In the genomic region with DNA sequence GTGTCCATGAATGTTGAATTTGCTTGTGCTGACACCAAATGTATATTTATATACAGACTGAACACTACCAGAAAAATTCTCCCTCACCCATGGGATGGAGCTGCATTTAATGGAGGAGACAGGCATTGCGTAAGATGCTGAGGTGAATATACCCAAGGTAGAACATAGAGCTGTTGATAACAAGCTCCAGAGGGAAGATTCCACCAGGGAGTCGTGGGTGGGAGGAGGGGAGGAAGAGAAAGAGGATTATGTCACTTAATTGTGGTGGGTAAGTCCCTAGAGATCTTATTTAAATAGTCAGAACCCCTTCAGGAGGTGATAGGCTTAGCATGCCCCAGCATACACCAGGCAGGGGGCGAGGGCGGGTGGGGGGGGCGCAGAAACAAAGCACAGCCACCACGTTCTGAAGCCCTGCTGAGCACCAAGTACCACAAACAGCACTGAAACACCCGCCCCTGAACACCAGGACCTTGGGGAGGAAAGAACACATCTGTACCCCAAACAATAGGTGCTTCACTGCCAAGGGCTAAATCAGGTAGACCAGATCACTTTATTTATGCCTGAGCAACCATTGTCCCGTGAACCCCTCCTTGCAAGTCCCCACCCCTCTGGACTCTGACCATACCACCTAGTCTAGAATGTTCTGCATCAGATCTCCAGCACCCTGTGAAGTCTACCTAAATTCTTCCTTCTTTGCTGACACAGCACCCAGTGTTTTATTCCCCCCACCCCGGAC, we compare ENCODE assay signal across 30 mouse cellular contexts. TPM values are rescaled to one million over a fixed set of nuclear protein-coding genes. Genes with fewer than 3 reads are reported as not detected.
DNase-seq lines count a peak whose midpoint lies in the region; ATAC-seq and TF ChIP-seq lines count a peak whose summit lies in the region.
"Had no signal": no experiment of that assay in that cellular context is flagged by ENCODE, and none has a peak within 500 bp of the region (broad histone marks: within the 10 kb centered on the region; RNA-seq: fewer than 3 reads in every experiment).

No protein-coding gene starts in this region.

- H3K27ac ChIP-seq in gastrocnemius, adult 2 months: peak overlapping the region; percentile 77
- H3K27ac ChIP-seq in heart, embryonic 13.5 days (replicated peaks): 0 out of 2 replicates have a peak overlapping the region, but pooled peaks have one; percentile 39
- H3K27ac ChIP-seq in bone marrow macrophage, adult 2 months (ENCODE audit: insufficient read depth, low read depth, low read length): peak overlapping the region; percentile 66
- H3K27ac ChIP-seq in embryonic facial prominence, embryonic 15.5 days (replicated peaks): no peak overlapping the region
- H3K27ac ChIP-seq: embryonic facial prominence, embryonic 12.5 days; hindbrain, embryonic 15.5 days; kidney, embryonic 15.5 days; layer of hippocampus, adult 2 months; limb, embryonic 13.5 days; liver, embryonic 12.5 days; midbrain, embryonic 13.5 days had no signal

- ATAC-seq in heart, embryonic 13.5 days (ENCODE audit: extremely low read depth, insufficient number of reproducible peaks, low FRiP score, low TSS enrichment): no peak
- peak; percentile 30; the same call in 1 of the 2 replicates for ATAC-seq in embryonic facial prominence, embryonic 15.5 days (ENCODE audit: insufficient number of reproducible peaks, low FRiP score, low TSS enrichment, low read depth)
- ATAC-seq: forebrain, embryonic 16.5 days; inflammation-experienced regulatory T-cells, adult 6 months; liver, embryonic 12.5 days; liver, postnatal 0 days; midbrain, embryonic 13.5 days had no signal

- 63% methylated on average over 9 of the region's 9 CpGs for WGBS in heart, embryonic 13.5 days
- 68% methylated on average over 9 of the region's 9 CpGs for WGBS in embryonic facial prominence, embryonic 15.5 days

- H3K27me3 ChIP-seq in heart, embryonic 13.5 days (replicated peaks): no peaks in the 10 kb centered on the region
- no peaks in the 10 kb centered on the region for H3K27me3 ChIP-seq in embryonic facial prominence, embryonic 15.5 days
- H3K27me3 ChIP-seq: embryonic facial prominence, embryonic 12.5 days; hindbrain, embryonic 15.5 days; kidney, embryonic 15.5 days; limb, embryonic 13.5 days; liver, embryonic 12.5 days; midbrain, embryonic 13.5 days had no signal

- no peak for TF ChIP-seq POLR2A in bone marrow macrophage, adult 2 months (IDR thresholded peaks at IDR 0.05; ENCODE audit: borderline replicate concordance, low read depth, low read length)

- H3K36me3 ChIP-seq in heart, embryonic 13.5 days: peaks cover 23% of the 10 kb centered on the region
- H3K36me3 ChIP-seq in embryonic facial prominence, embryonic 15.5 days: no peaks in the 10 kb centered on the region
- H3K36me3 ChIP-seq: embryonic facial prominence, embryonic 12.5 days; G1E; hindbrain, embryonic 15.5 days; kidney, embryonic 15.5 days; limb, embryonic 13.5 days; liver, embryonic 12.5 days; midbrain, embryonic 13.5 days had no signal

- H3K9ac ChIP-seq in heart, embryonic 13.5 days: no peak overlapping the region
- no peak overlapping the region for H3K9ac ChIP-seq in embryonic facial prominence, embryonic 15.5 days
- H3K9ac ChIP-seq: embryonic facial prominence, embryonic 12.5 days; hindbrain, embryonic 15.5 days; kidney, embryonic 15.5 days; limb, embryonic 13.5 days; liver, embryonic 12.5 days; liver, postnatal 0 days; midbrain, embryonic 13.5 days had no signal

- peak overlapping the region; percentile 11; the same call in 1 of the 2 replicates for H3K4me3 ChIP-seq in gastrocnemius, adult 2 months
- no peak overlapping the region for H3K4me3 ChIP-seq in heart, embryonic 13.5 days
- no peak overlapping the region for H3K4me3 ChIP-seq in bone marrow macrophage, adult 2 months (ENCODE audit: insufficient read depth, low read length)
- no peak overlapping the region for H3K4me3 ChIP-seq in embryonic facial prominence, embryonic 15.5 days (replicated peaks)
- H3K4me3 ChIP-seq: embryonic facial prominence, embryonic 12.5 days; erythroblast, embryonic 14.5 days; hindbrain, embryonic 15.5 days; kidney, embryonic 15.5 days; layer of hippocampus, adult 2 months; limb, embryonic 13.5 days; liver, embryonic 12.5 days; megakaryocyte, embryonic 14.5 days; midbrain, embryonic 13.5 days had no signal

- intact Hi-C loops in gastrocnemius, adult 2 months (cut with DNase I): no loop called here
- intact Hi-C loops in heart, postnatal 25 days (cut with DNase I): no loop called here

- peaks cover 81% of the 10 kb centered on the region for H3K4me1 ChIP-seq in heart, embryonic 13.5 days
- H3K4me1 ChIP-seq in bone marrow macrophage, adult 2 months (ENCODE audit: control insufficient read depth, insufficient read depth, low read length): peaks cover 35% of the 10 kb centered on the region
- peaks cover 16% of the 10 kb centered on the region for H3K4me1 ChIP-seq in embryonic facial prominence, embryonic 15.5 days

- DNase-seq in gastrocnemius, adult 2 months: no peak
- DNase-seq in gastrocnemius, adult 8-10 months (ENCODE audit: low spot score in 2 of 2): no peak
- no peak for DNase-seq in heart, postnatal 25 days (ENCODE audit: low spot score)
- DNase-seq in layer of hippocampus, postnatal 25 days (ENCODE audit: extremely low spot score in 1 of 2, low spot score in 1 of 2): no peak
- no peak for DNase-seq in kidney, adult 18-20 months
- DNase-seq: adrenal gland, postnatal 10 days; cerebellum, adult 18-20 months; cerebellum, postnatal 10 days; gastrocnemius, postnatal 10 days; kidney, adult 11 months; kidney, postnatal 36 days; liver, postnatal 0 days; lung, postnatal 36 days; thymus, adult 2 months; thymus, postnatal 36 days had no signal

- no peak overlapping the region for H3K4me2 ChIP-seq in heart, embryonic 13.5 days
- H3K4me2 ChIP-seq in embryonic facial prominence, embryonic 15.5 days (replicated peaks): no peak overlapping the region
- H3K4me2 ChIP-seq: embryonic facial prominence, embryonic 12.5 days; hindbrain, embryonic 15.5 days; kidney, embryonic 15.5 days; limb, embryonic 13.5 days; liver, embryonic 12.5 days; midbrain, embryonic 13.5 days had no signal

- TF ChIP-seq CTCF in gastrocnemius, adult 2 months (IDR thresholded peaks at IDR 0.05): no peak
- TF ChIP-seq CTCF in bone marrow macrophage, adult 2 months (IDR thresholded peaks at IDR 0.05; ENCODE audit: low read depth, low read length): no peak

- H3K9me3 ChIP-seq in heart, embryonic 13.5 days: no peaks in the 10 kb centered on the region
- no peaks in the 10 kb centered on the region for H3K9me3 ChIP-seq in embryonic facial prominence, embryonic 15.5 days (replicated peaks)
- H3K9me3 ChIP-seq: embryonic facial prominence, embryonic 12.5 days; G1E; hindbrain, embryonic 15.5 days; kidney, embryonic 15.5 days; limb, embryonic 13.5 days; liver, embryonic 12.5 days; megakaryocyte, embryonic 14.5 days; midbrain, embryonic 13.5 days had no signal

RNA-seq across cellular contexts. Expression of a gene that starts 37.3 kb away (rescaled TPM):
- total RNA-seq in gastrocnemius, adult 2 months (2021): 10 to 100 TPM; 11.9 to 18.6 TPM
- 10 to 100 TPM in 2 of 4 experiments, 1 to 10 TPM in 2; 9.3 to 14.3 (median 11.0) TPM for total RNA-seq in gastrocnemius, adult 8-10 months (2022)
- polyA plus RNA-seq in heart, embryonic 13.5 days (2015; fragmentation: Nextera tagmentation; extraction: Ambion mirVana): 26.2 and 27.9 TPM in 2 replicates
- total RNA-seq in heart, postnatal 25 days (2021): 10 to 100 TPM; 34.8 to 48.2 TPM
- polyA plus RNA-seq in bone marrow macrophage, adult 2 months (2012; ENCODE audit: insufficient read depth, insufficient read length, missing spikeins): 29.1 and 36.1 TPM in 2 replicates
- polyA plus RNA-seq in embryonic facial prominence, embryonic 15.5 days (2015; fragmentation: Nextera tagmentation; extraction: Ambion mirVana): 14.5 and 16.3 TPM in 2 replicates
- total RNA-seq in layer of hippocampus, postnatal 25 days (2021): 10 to 100 TPM; 18.1 to 18.7 TPM
